Mouse (Mus musculus): ENCODE measurements around the gene Hvcn1. TPM values are rescaled to one million over a fixed set of nuclear protein-coding genes. Genes with fewer than 3 reads are reported as not detected.
A peak's percentile ranks its signal among the peaks of the same experiment; 100 is the strongest.
"Not testable (repeated sequence)": the region's sequence is repeated elsewhere in the genome, so short reads cannot be mapped to it uniquely, and the experiment has no call there.

The Hvcn1 gene
- total RNA-seq, 2 experiments from 2014 or later, result 1.8 to 3.8 TPM

GRCm38 (mm10) chr5:122192347-122192746 is 14.3 kb upstream of the Hvcn1 start:
- DNase-seq (ENCODE audit: low spot score in 2 of 2), result no peak
- intact Hi-C loops (cut with DNase I), result no loop called here

- intact Hi-C loops (cut with DNase I), result no loop called here
- DNase-seq (ENCODE audit: low spot score in 2 of 2), result no peak
Measured at GRCm38 (mm10) chr5:122200872-122201271, 5.7 kb upstream of the Hvcn1 start.

GRCm38 (mm10) chr5:122201904-122202303 is 4.7 kb upstream of the Hvcn1 start:
- intact Hi-C loops (cut with DNase I), result no loop called here
- no peak for DNase-seq (ENCODE audit: low spot score in 2 of 2)

GRCm38 (mm10) chr5:122204180-122204579 is 2.4 kb upstream of the Hvcn1 start:
- DNase-seq (ENCODE audit: low spot score in 2 of 2), result no peak
- intact Hi-C loops (cut with DNase I), result no loop called here

- intact Hi-C loops (cut with DNase I), result no loop called here
- no peak for DNase-seq (ENCODE audit: low spot score in 2 of 2)
Measured at GRCm38 (mm10) chr5:122208909-122209308, 2.3 kb downstream of the Hvcn1 start.

- intact Hi-C loops (cut with DNase I), result no loop called here
- peak in 1 of 2 experiments; percentile 26 for DNase-seq (ENCODE audit: low spot score in 2 of 2)
Measured at GRCm38 (mm10) chr5:122209591-122210368, 3.2 kb downstream of the Hvcn1 start.

- intact Hi-C loops (cut with DNase I), result no loop called here
- DNase-seq (ENCODE audit: low spot score in 2 of 2), result no peak
Measured at GRCm38 (mm10) chr5:122210890-122211289, 4.3 kb downstream of the Hvcn1 start.

- no peak for DNase-seq (ENCODE audit: low spot score in 2 of 2)
- intact Hi-C loops (cut with DNase I), result no loop called here
Measured at GRCm38 (mm10) chr5:122212125-122212524, 5.5 kb downstream of the Hvcn1 start.

- DNase-seq (ENCODE audit: low spot score in 2 of 2); intact Hi-C loops (cut with DNase I): not testable (repeated sequence)
Measured at GRCm38 (mm10) chr5:122212820-122213219, 6.2 kb downstream of the Hvcn1 start.

- intact Hi-C loops (cut with DNase I), result no loop called here
- DNase-seq (ENCODE audit: low spot score in 2 of 2), result no peak
Measured at GRCm38 (mm10) chr5:122213861-122214260, 7.3 kb downstream of the Hvcn1 start.

GRCm38 (mm10) chr5:122217636-122218035 is 11.0 kb downstream of the Hvcn1 start:
- intact Hi-C loops (cut with DNase I), result no loop called here
- no peak for DNase-seq (ENCODE audit: low spot score in 2 of 2)

- intact Hi-C loops (cut with DNase I), result no loop called here
- no peak for DNase-seq (ENCODE audit: low spot score in 2 of 2)
Measured at GRCm38 (mm10) chr5:122218109-122218905, 11.7 kb downstream of the Hvcn1 start.

GRCm38 (mm10) chr5:122218928-122219327 is 12.3 kb downstream of the Hvcn1 start:
- intact Hi-C loops (cut with DNase I), result no loop called here
- DNase-seq (ENCODE audit: low spot score in 2 of 2), result no peak

GRCm38 (mm10) chr5:122219655-122220629 is 13.3 kb downstream of the Hvcn1 start:
- intact Hi-C loops (cut with DNase I), result no loop called here

GRCm38 (mm10) chr5:122221085-122221484 is 14.5 kb downstream of the Hvcn1 start:
- intact Hi-C loops (cut with DNase I), result no loop called here
- no peak for DNase-seq (ENCODE audit: low spot score in 2 of 2)

More at GRCm38 (mm10) chr5:122219655-122220629, 13.3 kb downstream of the Hvcn1 start:
- DNase-seq (ENCODE audit: low spot score in 2 of 2), result no peak

GRCm38 (mm10) chr5:122224291-122224690 is 17.7 kb downstream of the Hvcn1 start:
- intact Hi-C loops (cut with DNase I), result no loop called here

GRCm38 (mm10) chr5:122228271-122228765 is 21.7 kb downstream of the Hvcn1 start:
- no peak for DNase-seq (ENCODE audit: low spot score in 2 of 2)
- intact Hi-C loops (cut with DNase I), result no loop called here

More at GRCm38 (mm10) chr5:122224291-122224690, 17.7 kb downstream of the Hvcn1 start:
- no peak for DNase-seq (ENCODE audit: low spot score in 2 of 2)

GRCm38 (mm10) chr5:122228772-122229171 is 22.2 kb downstream of the Hvcn1 start:
- intact Hi-C loops (cut with DNase I), result no loop called here
- DNase-seq (ENCODE audit: low spot score in 2 of 2), result no peak

- intact Hi-C loops (cut with DNase I), result no loop called here
- no peak for DNase-seq (ENCODE audit: low spot score in 2 of 2)
Measured at GRCm38 (mm10) chr5:122230816-122231215, 24.2 kb downstream of the Hvcn1 start.

Data from left cerebral cortex, postnatal 25 days (tissue).